Mouse (Mus musculus): Measurements from ENCODE around the gene Prpf40b. TPM values are rescaled to one million over a fixed set of nuclear protein-coding genes. Genes with fewer than 3 reads are reported as not detected.

Gene Prpf40b
- polyA plus RNA-seq, 1 experiment from 2014 or later = 8.6 TPM

- DNase-seq (peak; percentile 52), ATAC-seq (peak; percentile 74)
- Histone ChIP-seq H3K9ac (replicated peaks) (no peak overlapping the region), H3K4me3 (ENCODE audit: low read depth, low read length) (no peak overlapping the region), H3K9me3 (ENCODE audit: low read length) (no peaks in the 10 kb centered on the region), H3K4me2 (ENCODE audit: low read depth, low read length) (peak overlapping the region; percentile 23; the same call in 1 of the 2 replicates), H3K4me1 (ENCODE audit: insufficient read depth) (peaks cover 4% of the 10 kb centered on the region; the same call in 1 of the 2 replicates), H3K27ac (ENCODE audit: low read depth) (no peak overlapping the region), H3K27me3 (ENCODE audit: insufficient read depth, low read length) (no peaks in the 10 kb centered on the region), H3K36me3 (replicated peaks; ENCODE audit: insufficient read depth, low read length) (no peaks in the 10 kb centered on the region)
- TF ChIP-seq CTCF (IDR thresholded peaks at IDR 0.05; ENCODE audit: low read depth) = no peak
- TF ChIP-seq EP300 (IDR thresholded peaks at IDR 0.05; ENCODE audit: low read depth) = no peak
- WGBS (ENCODE audit: insufficient replicate concordance) = 21% methylated on average over 14 of the region's 14 CpGs
These were observed 10.2 kb upstream of the Prpf40b start for GRCm38 (mm10) chr15:99284527-99285188.

GRCm38 (mm10) chr15:99285189-99285535 is 9.7 kb upstream of the Prpf40b start:
- Histone ChIP-seq H3K27ac (ENCODE audit: low read depth) (no peak overlapping the region), H3K4me3 (ENCODE audit: low read depth, low read length) (no peak overlapping the region), H3K9me3 (ENCODE audit: low read length) (no peaks in the 10 kb centered on the region), H3K9ac (replicated peaks) (no peak overlapping the region), H3K4me1 (ENCODE audit: insufficient read depth) (peaks cover 4% of the 10 kb centered on the region; the same call in 1 of the 2 replicates), H3K27me3 (ENCODE audit: insufficient read depth, low read length) (no peaks in the 10 kb centered on the region), H3K4me2 (ENCODE audit: low read depth, low read length) (no peak overlapping the region), H3K36me3 (replicated peaks; ENCODE audit: insufficient read depth, low read length) (no peaks in the 10 kb centered on the region)
- DNase-seq (no peak), ATAC-seq (peak; percentile 43)
- WGBS (ENCODE audit: insufficient replicate concordance) = 56% methylated on average over 8 of the region's 8 CpGs
- TF ChIP-seq CTCF (IDR thresholded peaks at IDR 0.05; ENCODE audit: low read depth) (no peak), EP300 (IDR thresholded peaks at IDR 0.05; ENCODE audit: low read depth) (no peak)

- no peak overlapping the region for H3K4me2 ChIP-seq (ENCODE audit: low read depth, low read length)
- TF ChIP-seq CTCF (IDR thresholded peaks at IDR 0.05; ENCODE audit: low read depth) (no peak), EP300 (IDR thresholded peaks at IDR 0.05; ENCODE audit: low read depth) (no peak)
- H3K27ac ChIP-seq (ENCODE audit: low read depth) = no peak overlapping the region
- H3K4me1 ChIP-seq (ENCODE audit: insufficient read depth) = peaks cover 7% of the 10 kb centered on the region; the same call in 1 of the 2 replicates
- H3K27me3 ChIP-seq (ENCODE audit: insufficient read depth, low read length) = no peaks in the 10 kb centered on the region
- no peaks in the 10 kb centered on the region for H3K9me3 ChIP-seq (ENCODE audit: low read length)
- no peak overlapping the region for H3K9ac ChIP-seq (replicated peaks)
- DNase-seq = no peak
- H3K36me3 ChIP-seq (replicated peaks; ENCODE audit: insufficient read depth, low read length) = no peaks in the 10 kb centered on the region
- H3K4me3 ChIP-seq (ENCODE audit: low read depth, low read length) = no peak overlapping the region
- no peak for ATAC-seq
- 80% methylated on average over 11 of the region's 11 CpGs for WGBS (ENCODE audit: insufficient replicate concordance)
These were observed 4.3 kb upstream of the Prpf40b start for GRCm38 (mm10) chr15:99290586-99290985.

- H3K4me3 ChIP-seq (ENCODE audit: low read depth, low read length) = peak overlapping the region; percentile 72
- 6% methylated on average over 16 of the region's 16 CpGs for WGBS (ENCODE audit: insufficient replicate concordance)
- TF ChIP-seq EP300 (IDR thresholded peaks at IDR 0.05; ENCODE audit: low read depth) (no peak), CTCF (IDR thresholded peaks at IDR 0.05; ENCODE audit: low read depth) (no peak)
- no peaks in the 10 kb centered on the region for H3K9me3 ChIP-seq (ENCODE audit: low read length)
- H3K36me3 ChIP-seq (replicated peaks; ENCODE audit: insufficient read depth, low read length) = no peaks in the 10 kb centered on the region
- DNase-seq (no peak), ATAC-seq (no peak)
- peak overlapping the region; percentile 70 for H3K9ac ChIP-seq (replicated peaks)
- H3K27ac ChIP-seq (ENCODE audit: low read depth) = no peak overlapping the region
- H3K4me1 ChIP-seq (ENCODE audit: insufficient read depth) = peaks cover 27% of the 10 kb centered on the region
- no peaks in the 10 kb centered on the region for H3K27me3 ChIP-seq (ENCODE audit: insufficient read depth, low read length)
- peak overlapping the region; percentile 79 for H3K4me2 ChIP-seq (ENCODE audit: low read depth, low read length)
These were observed 600 bp upstream of the Prpf40b start for GRCm38 (mm10) chr15:99294287-99294686.

GRCm38 (mm10) chr15:99295484-99295981 is 646 bp downstream of the Prpf40b start, which contains the start of gene Fam186b:
TSS of gene Fam186b (minus strand) at chr15:99295888.
- Histone ChIP-seq H3K4me3 (ENCODE audit: low read depth, low read length) (peak within 1 kb of the TSS; percentile 72), H3K36me3 (replicated peaks; ENCODE audit: insufficient read depth, low read length) (no peaks in the 10 kb centered on the region), H3K4me1 (ENCODE audit: insufficient read depth) (peaks cover 27% of the 10 kb centered on the region), H3K4me2 (ENCODE audit: low read depth, low read length) (peak within 1 kb of the TSS; percentile 79), H3K9ac (replicated peaks) (peak within 1 kb of the TSS; percentile 70), H3K27ac (ENCODE audit: low read depth) (peak within 1 kb of the TSS; percentile 71; the same call in 1 of the 2 replicates), H3K9me3 (ENCODE audit: low read length) (no peaks in the 10 kb centered on the region), H3K27me3 (ENCODE audit: insufficient read depth, low read length) (no peaks in the 10 kb centered on the region)
- 6% methylated on average over 15 of the region's 17 CpGs for WGBS (ENCODE audit: insufficient replicate concordance)
- ATAC-seq (peak; percentile 7; the same call in 1 of the 2 replicates), DNase-seq (no peak)
- no peak for TF ChIP-seq EP300 (IDR thresholded peaks at IDR 0.05; ENCODE audit: low read depth)
- TF ChIP-seq CTCF (IDR thresholded peaks at IDR 0.05; ENCODE audit: low read depth) = no peak

- H3K4me2 ChIP-seq (ENCODE audit: low read depth, low read length) = peak overlapping the region; percentile 79
- no peak overlapping the region for H3K27ac ChIP-seq (ENCODE audit: low read depth)
- H3K9me3 ChIP-seq (ENCODE audit: low read length) = no peaks in the 10 kb centered on the region
- peaks cover 27% of the 10 kb centered on the region for H3K4me1 ChIP-seq (ENCODE audit: insufficient read depth)
- no peaks in the 10 kb centered on the region for H3K36me3 ChIP-seq (replicated peaks; ENCODE audit: insufficient read depth, low read length)
- H3K4me3 ChIP-seq (ENCODE audit: low read depth, low read length) = no peak overlapping the region
- TF ChIP-seq CTCF (IDR thresholded peaks at IDR 0.05; ENCODE audit: low read depth) (no peak), EP300 (IDR thresholded peaks at IDR 0.05; ENCODE audit: low read depth) (no peak)
- DNase-seq (no peak), ATAC-seq (no peak)
- H3K9ac ChIP-seq (replicated peaks) = no peak overlapping the region
- H3K27me3 ChIP-seq (ENCODE audit: insufficient read depth, low read length) = no peaks in the 10 kb centered on the region
- 48% methylated on average over 5 of the region's 5 CpGs for WGBS (ENCODE audit: insufficient replicate concordance)
These were observed 1.3 kb downstream of the Prpf40b start for GRCm38 (mm10) chr15:99296213-99296612.
